Mouse (Mus musculus) liver, postnatal 0 days (tissue): Measurements from ENCODE around the gene Plxnc1.

Experiments used
- CTCF ChIP-seq: sonication (generic); IDR thresholded peaks from 2 replicates; pipeline ENCODE4 v1.5.1; 2016; ENCODE audit warnings: antibody characterized with exemption, low read depth
- EP300 ChIP-seq: IDR thresholded peaks from 2 replicates; pipeline ENCODE4 v1.6.1; 2016; ENCODE audit warnings: antibody characterized with exemption, low read depth, mild to moderate bottlenecking

DNA sequence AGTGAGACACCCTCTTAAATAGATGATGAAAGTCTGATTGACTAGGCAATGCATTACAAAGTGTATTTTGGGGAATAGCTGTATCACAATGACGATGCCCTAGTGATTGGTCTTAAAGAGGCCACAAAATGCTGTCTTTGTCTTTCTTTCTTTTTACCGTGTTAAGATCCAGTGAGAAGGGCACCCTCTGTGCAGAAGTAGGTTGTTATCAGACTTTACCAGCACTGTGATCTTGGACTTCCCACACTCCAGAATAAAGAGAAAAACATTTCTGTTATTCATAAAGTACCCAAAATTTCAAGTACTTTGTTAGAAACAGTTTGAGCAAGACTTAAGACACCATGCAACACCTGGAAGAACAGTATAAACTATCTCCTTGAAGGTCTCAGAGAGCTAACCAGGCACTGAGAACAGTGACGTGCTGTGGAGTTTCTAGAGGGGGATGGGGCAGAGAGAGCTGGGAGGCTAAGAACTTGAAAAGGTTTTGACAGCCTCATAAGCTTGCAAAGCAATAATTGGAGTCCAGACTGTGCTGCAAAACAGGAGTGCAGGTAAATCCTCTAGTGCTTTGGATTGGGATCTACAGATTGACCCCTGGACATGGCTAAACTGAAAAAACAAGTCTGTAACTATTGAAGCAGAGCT is 163.9 kb downstream of the Plxnc1 start:
- TF ChIP-seq CTCF: no peak
- no peak for TF ChIP-seq EP300
